Mouse (Mus musculus) spleen, adult 2 months (tissue): ENCODE data around the gene Ubqln5.

Source experiments
- CTCF ChIP-seq: fragments of 200-500 bp; IDR thresholded peaks from 2 replicates; pipeline ENCODE4 v1.5.1; 2011; ENCODE audit warnings: mild to moderate bottlenecking, inconsistent platforms; ENCODE audit not compliant: insufficient read depth, insufficient read length, insufficient replicate concordance; ENCODE audit errors: extremely low read depth
- POLR2A ChIP-seq: fragments of 200-500 bp; IDR thresholded peaks from 2 replicates; pipeline ENCODE4 v1.6.1; 2011; ENCODE audit warnings: low read depth, low read length, inconsistent platforms

DNA sequence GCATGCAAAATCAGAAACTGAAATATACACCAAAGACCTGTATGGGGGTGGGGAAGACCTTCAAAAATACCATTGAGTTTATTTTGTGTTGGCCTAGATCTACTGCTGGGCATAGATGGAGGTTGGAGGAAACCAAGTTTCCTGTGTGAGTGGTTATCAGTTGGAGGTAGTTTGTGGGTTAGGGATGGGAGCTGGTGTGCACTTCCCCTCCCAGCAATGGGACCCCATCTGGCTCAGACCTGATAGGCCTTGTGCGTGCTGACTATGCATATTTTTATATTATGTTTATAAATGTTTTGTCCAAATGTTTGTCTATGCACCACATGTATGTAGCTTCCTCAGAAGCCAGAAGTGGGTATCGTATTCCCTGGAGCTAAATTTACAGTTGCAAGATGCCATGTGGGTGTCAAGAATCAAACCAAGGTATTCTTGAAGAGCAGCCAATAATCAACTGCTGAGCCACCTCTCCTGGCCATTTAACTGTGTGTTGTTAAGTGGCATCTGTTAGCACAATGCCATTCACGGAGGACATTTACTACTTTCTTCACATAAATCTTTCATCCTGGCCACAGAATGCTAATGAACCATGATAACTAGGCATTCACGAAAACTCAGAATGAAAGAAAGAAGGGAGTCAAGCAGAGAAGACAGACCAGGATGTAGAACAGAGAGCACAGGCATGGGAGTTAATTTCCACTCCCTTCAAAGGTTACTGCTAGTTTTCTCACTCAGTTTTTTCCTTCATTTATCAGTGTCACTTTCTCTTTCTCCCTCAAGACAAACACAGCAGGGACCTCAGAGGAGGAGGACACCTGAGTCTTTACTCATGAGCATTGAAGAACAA is 25.5 kb downstream of the Ubqln5 start:
- TF ChIP-seq CTCF (no peak), POLR2A (no peak)
